Mouse (Mus musculus) stomach, embryonic 16.5 days (tissue): ENCODE data around the gene Spata31d1b. TPM values are rescaled to one million over a fixed set of nuclear protein-coding genes. Genes with fewer than 3 reads are reported as not detected.
"Not testable (repeated sequence)": the region's sequence is repeated elsewhere in the genome, so short reads cannot be mapped to it uniquely, and the experiment has no call there.

Experiments used
- ATAC-seq: fragments of 200-750 bp; cut with Nextera tagmentation; 2 replicates; pipeline ENCODE4 v1.8.0; 2017; ENCODE audit warnings: moderate number of reproducible peaks, moderate TSS enrichment; ENCODE audit not compliant: insufficient read depth, low FRiP score
- H3K27ac ChIP-seq: fragments of 300-500 bp; sonication (generic); 2 replicates; pipeline ENCODE4 v1.5.1; 2014; ENCODE audit warnings: low read length
- H3K27me3 ChIP-seq: fragments of 300-500 bp; sonication (generic); 2 replicates; pipeline ENCODE4 v1.6.1; 2014; ENCODE audit warnings: low read length, control low read depth, mixed read lengths; ENCODE audit not compliant: control insufficient read depth, insufficient read depth
- H3K36me3 ChIP-seq: fragments of 300-500 bp; sonication (generic); 2 replicates; pipeline ENCODE4 v1.6.1; 2014; ENCODE audit warnings: low read length; ENCODE audit not compliant: control insufficient read depth, insufficient read depth
- H3K4me1 ChIP-seq: fragments of 300-500 bp; sonication (generic); 2 replicates; pipeline ENCODE4 v1.6.1; 2014; ENCODE audit warnings: low read length, control low read depth, mixed read lengths; ENCODE audit not compliant: control insufficient read depth, insufficient read depth
- H3K4me2 ChIP-seq: fragments of 300-500 bp; sonication (generic); 2 replicates; pipeline ENCODE4 v1.6.1; 2014; ENCODE audit warnings: low read depth, low read length, mixed read lengths
- H3K4me3 ChIP-seq: fragments of 300-500 bp; sonication (generic); replicated peaks from 2 replicates; pipeline ENCODE4 v1.5.1; 2014; ENCODE audit warnings: mild to moderate bottlenecking, low read length
- H3K9ac ChIP-seq: fragments of 300-500 bp; sonication (generic); 2 replicates; pipeline ENCODE4 v1.6.1; 2014; ENCODE audit warnings: low read length
- H3K9me3 ChIP-seq: fragments of 300-500 bp; sonication (generic); replicated peaks from 2 replicates; pipeline ENCODE4 v1.6.1; 2016; ENCODE audit warnings: low read length, control low read depth; ENCODE audit not compliant: control insufficient read depth
- WGBS: fragments of 180-500 bp; shearing (Covaris S2); extraction: QIAGEN DNeasy Blood & Tissue Kit; methylation state at CpG from one replicate; pipeline ENCODE4 v1.1.7; 2014; 5-methylcytosine and 5-hydroxymethylcytosine counted together
- polyA plus RNA-seq: library from polyadenylated mRNA; unstranded; fragments of >200 nt; fragmentation: Nextera tagmentation; extraction: Ambion mirVana; gene quantifications from 2 replicates; pipeline ENCODE4 v1.2.1, GENCODE M21; 2015

The Spata31d1b gene
- not detected in 2 replicates for polyA plus RNA-seq

DNA sequence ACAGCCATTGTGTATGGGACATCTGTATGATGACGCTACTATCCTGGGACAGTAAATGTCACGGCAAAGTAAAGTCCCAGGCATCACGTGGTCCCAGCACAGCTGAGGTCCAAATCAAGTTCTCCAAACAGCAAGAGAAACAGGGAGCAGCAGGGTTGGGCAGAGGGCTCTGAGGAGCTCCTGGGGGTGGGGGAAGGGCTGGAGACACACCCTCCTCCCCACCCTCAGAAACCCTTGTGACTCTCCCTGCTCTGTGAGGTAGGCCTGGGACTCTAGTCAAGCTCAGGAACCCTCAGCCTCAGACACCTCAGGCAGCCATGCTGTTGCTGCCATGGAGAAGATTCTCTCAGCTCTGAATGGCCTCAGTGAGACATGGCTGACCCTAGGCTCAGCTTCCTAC is at the start of gene Spata31d1b:
Gene Spata31d1b, plus strand, starts transcription at position 301 of the 400 bp plus-strand sequence.
- H3K4me3 ChIP-seq, H3K4me2 ChIP-seq, H3K9me3 ChIP-seq, H3K4me1 ChIP-seq, ATAC-seq, H3K9ac ChIP-seq, H3K27ac ChIP-seq, H3K36me3 ChIP-seq, H3K27me3 ChIP-seq: not testable (repeated sequence)
- WGBS = 67% methylated on average over 3 of the region's 3 CpGs

DNA sequence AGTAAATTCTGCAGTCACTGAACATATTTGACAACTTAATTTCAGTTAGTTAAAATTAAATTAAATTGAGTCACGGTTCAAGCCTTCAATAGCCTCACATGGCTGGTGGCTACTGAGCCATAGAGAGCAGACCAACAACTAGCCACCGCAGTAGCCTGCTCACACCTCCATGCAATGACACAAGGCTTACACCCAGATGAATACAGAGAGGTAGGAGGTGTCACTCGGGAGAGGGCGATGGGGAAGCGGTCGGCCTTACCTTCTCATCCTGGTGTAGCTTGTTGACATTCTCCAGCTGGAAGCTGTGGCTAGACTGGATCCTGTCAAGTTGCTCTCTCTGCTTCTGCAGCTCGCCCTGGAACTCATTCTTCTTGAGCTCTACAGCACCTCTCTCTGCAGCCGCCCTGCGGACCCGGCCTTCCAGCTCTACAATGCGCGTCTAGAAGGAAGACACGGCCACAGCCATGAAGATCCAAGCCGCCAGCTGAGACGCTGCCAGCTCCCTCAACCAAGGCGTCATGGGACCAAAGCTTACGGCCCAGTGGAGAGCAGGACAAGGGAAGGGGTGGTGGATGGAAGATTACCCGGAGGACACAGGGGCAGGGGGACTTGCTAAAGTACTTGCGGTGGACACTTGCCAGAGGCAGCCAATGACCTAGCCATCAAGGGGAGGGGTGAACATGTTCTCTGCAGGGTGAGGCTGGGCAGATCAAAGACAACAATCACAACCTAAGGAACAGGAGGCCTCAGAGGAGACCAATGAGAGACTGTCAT is 48.0 kb upstream of the Spata31d1b start:
- no peak overlapping the region for H3K4me3 ChIP-seq
- H3K27me3 ChIP-seq = no peaks in the 10 kb centered on the region
- WGBS = 84% methylated on average over 19 of the region's 19 CpGs
- peaks cover 8% of the 10 kb centered on the region; the same call in 1 of the 2 replicates for H3K4me1 ChIP-seq
- H3K4me2 ChIP-seq = no peak overlapping the region
- no peak overlapping the region for H3K9ac ChIP-seq
- H3K36me3 ChIP-seq = no peaks in the 10 kb centered on the region
- no peak overlapping the region for H3K27ac ChIP-seq
- no peaks in the 10 kb centered on the region for H3K9me3 ChIP-seq
- no peak for ATAC-seq

DNA sequence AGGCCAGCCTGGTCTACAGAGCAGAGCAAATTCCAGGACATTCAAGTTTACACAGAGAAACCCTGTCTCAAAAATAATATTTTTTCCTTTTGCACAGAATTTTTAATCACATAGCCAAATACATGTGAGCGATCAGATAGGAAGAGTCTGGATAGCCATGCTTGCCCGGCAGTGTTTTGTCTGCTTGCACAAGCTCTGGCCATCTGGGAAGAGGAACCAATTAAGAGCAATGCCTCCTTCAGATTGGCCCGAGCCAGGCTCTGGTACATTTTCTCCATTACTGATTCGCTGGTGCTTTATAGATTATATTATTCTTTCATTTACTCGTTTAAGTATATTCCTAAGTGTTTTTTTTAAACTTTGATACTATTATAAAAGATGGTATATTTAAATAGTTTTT is 44.3 kb upstream of the Spata31d1b start:
- Histone ChIP-seq H3K27me3 (no peaks in the 10 kb centered on the region), H3K9me3 (no peaks in the 10 kb centered on the region), H3K36me3 (no peaks in the 10 kb centered on the region), H3K4me2 (no peak overlapping the region), H3K4me3 (no peak overlapping the region), H3K4me1 (peaks cover 15% of the 10 kb centered on the region), H3K27ac (peak overlapping the region; percentile 69; the same call in 1 of the 2 replicates), H3K9ac (no peak overlapping the region)
- 77% methylated on average over 5 of the region's 5 CpGs for WGBS
- no peak for ATAC-seq

DNA sequence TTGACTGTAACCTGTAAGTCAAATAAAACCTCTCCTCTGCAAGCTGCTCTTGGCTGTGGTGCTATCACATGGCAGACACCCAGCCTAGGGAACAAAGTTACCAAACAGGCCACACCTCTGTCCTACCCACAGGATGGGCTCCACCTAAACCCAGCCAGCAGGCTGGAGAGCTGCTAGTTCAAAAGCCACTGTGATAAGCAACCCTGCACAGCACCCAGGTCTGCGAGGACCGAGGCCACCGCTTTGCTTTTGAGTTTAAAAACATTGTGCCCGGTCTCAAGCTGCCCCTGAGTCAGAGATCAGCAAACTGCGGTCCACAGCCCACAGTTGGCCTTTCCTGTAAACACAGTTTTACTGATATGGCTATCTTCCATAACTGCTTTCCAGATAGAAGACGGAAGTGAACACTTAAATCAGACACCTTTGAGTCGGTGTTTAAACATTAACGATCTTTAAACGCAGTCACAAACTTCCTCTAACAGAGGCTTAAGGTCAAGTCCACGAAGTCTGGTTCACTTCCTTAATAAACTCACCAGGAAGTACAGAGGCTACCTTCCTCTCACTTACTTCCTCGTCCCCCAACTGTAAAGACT is 43.5 kb upstream of the Spata31d1b start:
- Histone ChIP-seq H3K27ac (peak overlapping the region; percentile 83), H3K27me3 (no peaks in the 10 kb centered on the region), H3K36me3 (no peaks in the 10 kb centered on the region), H3K4me2 (peak overlapping the region; percentile 20), H3K4me1 (peaks cover 20% of the 10 kb centered on the region), H3K4me3 (no peak overlapping the region), H3K9ac (no peak overlapping the region), H3K9me3 (no peaks in the 10 kb centered on the region)
- WGBS = 31% methylated on average over 11 of the region's 11 CpGs
- ATAC-seq = peak; percentile 91

DNA sequence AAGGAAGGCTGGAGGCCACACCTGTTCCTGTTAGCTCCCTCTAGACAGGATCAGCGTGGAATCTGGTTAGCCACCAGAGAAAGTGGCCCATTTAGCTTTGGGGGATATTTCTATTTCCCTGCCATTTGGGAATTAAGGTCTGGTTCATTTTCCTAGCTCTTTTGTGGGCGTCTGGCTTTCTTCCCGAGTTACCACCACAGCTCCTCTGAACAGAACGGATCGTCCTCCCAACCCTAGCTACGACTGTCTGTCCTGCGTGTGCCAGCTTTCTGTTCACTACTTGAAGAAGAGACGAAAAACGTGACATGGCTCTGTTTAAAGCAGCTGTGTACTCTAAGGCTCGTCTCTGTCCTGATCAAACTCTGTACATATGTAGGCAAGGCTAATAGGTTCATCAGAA is 42.1 kb upstream of the Spata31d1b start:
- Histone ChIP-seq H3K4me1 (peaks cover 26% of the 10 kb centered on the region), H3K4me3 (no peak overlapping the region), H3K4me2 (no peak overlapping the region), H3K27ac (peak overlapping the region; percentile 83; the same call in 1 of the 2 replicates), H3K9me3 (no peaks in the 10 kb centered on the region), H3K9ac (no peak overlapping the region), H3K36me3 (no peaks in the 10 kb centered on the region), H3K27me3 (no peaks in the 10 kb centered on the region)
- ATAC-seq = no peak
- 85% methylated on average over 10 of the region's 10 CpGs for WGBS

DNA sequence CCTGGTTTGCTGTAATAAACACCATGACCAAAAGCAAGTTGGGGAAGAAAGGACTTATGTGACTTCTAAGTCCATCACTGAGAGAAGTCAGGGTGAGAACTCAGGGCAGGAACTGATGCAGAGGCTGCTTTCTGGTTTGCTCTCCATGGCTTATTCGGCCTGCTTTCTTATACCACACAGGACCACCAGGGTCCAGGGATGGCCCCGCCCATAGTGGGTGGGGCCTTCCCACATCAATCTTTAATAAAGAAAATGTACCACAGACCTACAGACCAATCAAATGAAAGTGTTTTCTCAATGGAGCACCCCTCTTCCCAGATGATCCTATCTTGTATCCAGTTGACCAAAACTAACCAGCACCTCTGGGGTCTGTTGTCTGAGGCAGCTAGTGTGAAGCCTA is 40.6 kb upstream of the Spata31d1b start:
- H3K27ac ChIP-seq = no peak overlapping the region
- ATAC-seq = no peak
- H3K4me1 ChIP-seq = peaks cover 26% of the 10 kb centered on the region
- no peak overlapping the region for H3K9ac ChIP-seq
- H3K27me3 ChIP-seq = no peaks in the 10 kb centered on the region
- H3K4me3 ChIP-seq = no peak overlapping the region
- H3K4me2 ChIP-seq = no peak overlapping the region
- H3K9me3 ChIP-seq = no peaks in the 10 kb centered on the region
- 68% methylated on average over 2 of the region's 2 CpGs for WGBS
- no peaks in the 10 kb centered on the region for H3K36me3 ChIP-seq

DNA sequence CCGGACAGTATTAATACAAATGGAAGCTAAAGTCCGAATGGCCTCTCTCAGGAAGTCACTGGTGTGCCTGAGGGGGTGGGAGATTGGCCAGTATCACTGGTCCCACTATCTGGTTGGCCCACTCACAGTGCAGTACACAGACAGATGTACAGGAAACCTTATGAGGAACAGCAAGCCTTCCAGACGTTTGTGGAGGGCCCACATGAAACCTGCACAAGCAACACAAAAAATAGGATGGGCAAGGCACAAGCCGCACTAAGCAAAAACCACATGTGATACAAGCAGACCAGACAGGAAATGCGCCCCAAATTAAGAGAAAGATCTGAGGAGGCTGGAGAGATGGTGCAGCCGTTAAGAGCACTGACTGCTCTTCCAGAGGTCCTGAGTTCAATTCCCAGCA is 39.8 kb upstream of the Spata31d1b start:
- Histone ChIP-seq H3K36me3 (no peaks in the 10 kb centered on the region), H3K4me3 (no peak overlapping the region), H3K27ac (no peak overlapping the region), H3K9me3 (no peaks in the 10 kb centered on the region), H3K9ac (no peak overlapping the region), H3K27me3 (no peaks in the 10 kb centered on the region), H3K4me2 (no peak overlapping the region), H3K4me1 (peaks cover 26% of the 10 kb centered on the region)
- WGBS = 67% methylated on average over 6 of the region's 6 CpGs
- ATAC-seq = no peak

DNA sequence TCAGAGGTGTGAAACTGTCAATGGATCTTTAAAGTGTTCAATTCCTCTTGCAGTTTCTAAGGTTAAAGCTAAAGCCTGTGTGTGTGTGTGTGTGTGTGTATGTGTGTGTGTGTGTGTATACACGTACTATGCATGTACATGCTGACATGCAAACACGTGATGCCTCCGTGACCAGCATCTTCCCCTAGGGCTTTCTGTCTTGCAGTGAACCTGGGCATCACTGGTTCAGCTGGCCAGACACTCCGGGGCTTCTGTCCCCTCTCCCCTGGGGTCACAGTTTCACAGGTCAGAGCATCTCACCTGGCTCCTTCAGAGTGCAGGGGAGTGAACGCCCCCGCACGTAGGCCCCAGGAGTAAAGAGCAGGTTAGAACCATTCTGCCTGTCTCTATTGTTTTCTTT is 38.5 kb upstream of the Spata31d1b start:
- H3K4me2 ChIP-seq = peak overlapping the region; percentile 56
- ATAC-seq = no peak

DNA sequence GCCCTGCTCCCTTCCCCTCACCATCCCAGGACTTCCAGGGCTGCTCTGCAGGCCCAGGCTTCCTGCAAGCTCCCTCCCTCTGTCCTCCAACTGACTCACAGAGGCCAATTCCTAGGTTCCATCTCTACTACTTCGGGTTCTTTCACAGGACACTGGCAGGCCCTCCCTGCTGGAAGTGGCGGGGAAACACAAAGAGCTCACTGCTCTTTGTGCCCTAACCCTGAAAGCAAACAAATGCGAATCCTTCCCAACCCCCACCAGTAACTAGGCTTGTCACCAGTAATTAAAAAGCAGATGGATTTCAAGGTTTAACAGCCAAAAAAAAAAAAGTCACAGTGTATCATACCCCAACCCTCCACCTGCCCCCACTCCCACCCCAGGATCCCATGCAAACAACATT is 37.9 kb upstream of the Spata31d1b start:
- H3K4me2 ChIP-seq = peak overlapping the region; percentile 56
- peak overlapping the region; percentile 46; the same call in 1 of the 2 replicates for H3K27ac ChIP-seq
- ATAC-seq = no peak
- H3K4me3 ChIP-seq = peak overlapping the region; percentile 68
- H3K9me3 ChIP-seq = no peaks in the 10 kb centered on the region
- WGBS = 17% methylated on average over 3 of the region's 3 CpGs
- H3K36me3 ChIP-seq = no peaks in the 10 kb centered on the region
- H3K4me1 ChIP-seq = peaks cover 17% of the 10 kb centered on the region
- peak overlapping the region; percentile 63 for H3K9ac ChIP-seq
- no peaks in the 10 kb centered on the region for H3K27me3 ChIP-seq

More for the DNA sequence above, 38.5 kb upstream of the Spata31d1b start:
- peak overlapping the region; percentile 42; the same call in 1 of the 2 replicates for H3K27ac ChIP-seq
- H3K4me1 ChIP-seq = peaks cover 21% of the 10 kb centered on the region
- 48% methylated on average over 7 of the region's 7 CpGs for WGBS
- H3K36me3 ChIP-seq = no peaks in the 10 kb centered on the region
- peak overlapping the region; percentile 62 for H3K9ac ChIP-seq
- H3K4me3 ChIP-seq = peak overlapping the region; percentile 21
- no peaks in the 10 kb centered on the region for H3K9me3 ChIP-seq
- no peaks in the 10 kb centered on the region for H3K27me3 ChIP-seq
